Mouse (Mus musculus): ENCODE results near the gene Rbms3.

Gene Rbms3

DNA sequence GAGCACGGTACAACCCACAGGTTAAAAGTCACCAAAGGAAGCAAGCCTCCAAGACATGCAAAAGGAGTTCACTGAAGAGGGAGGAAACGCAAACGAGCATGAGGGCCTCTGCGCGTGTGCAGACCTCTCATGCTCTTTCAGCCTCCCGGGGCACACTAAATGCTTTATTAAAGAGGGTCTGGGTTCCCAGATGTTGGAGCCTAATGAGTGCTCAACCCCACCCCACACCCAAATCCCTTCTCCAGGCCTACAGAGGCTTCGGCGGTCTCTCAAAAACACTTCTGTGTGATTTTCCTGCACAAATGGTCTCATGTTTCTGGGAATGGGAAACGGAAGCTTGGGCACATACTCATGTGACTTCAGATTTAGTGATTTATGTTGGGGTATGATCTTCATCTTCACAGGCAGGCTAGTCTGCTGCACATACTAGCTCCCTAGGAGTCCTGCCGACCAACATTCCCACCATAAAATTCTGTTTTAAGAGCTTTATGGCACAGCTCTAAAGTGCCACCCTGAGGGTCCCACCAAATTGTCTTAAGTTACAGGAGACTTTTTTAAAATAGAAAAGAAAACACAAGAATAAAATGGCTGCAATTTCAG, 815.1 kb downstream of the Rbms3 start:
- DNase-seq, result no peak

DNA sequence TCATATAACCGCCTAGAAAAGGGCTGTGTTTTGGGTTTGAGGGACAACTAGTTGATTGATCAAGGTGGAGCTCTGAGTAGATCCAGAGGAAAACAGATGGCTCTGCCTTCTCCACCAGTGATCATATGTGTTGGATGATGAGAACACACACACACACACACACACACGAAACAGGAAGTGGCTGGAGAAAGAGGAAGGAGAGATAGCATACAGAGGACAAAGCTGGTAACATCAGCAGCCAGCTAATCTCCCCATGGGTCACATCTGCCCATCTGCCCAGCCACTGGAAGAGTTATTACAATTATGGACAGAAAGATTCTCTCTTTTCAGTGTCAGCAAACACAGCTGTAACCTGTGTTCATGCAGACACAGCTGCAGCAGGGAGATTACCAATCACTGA, 816.3 kb downstream of the Rbms3 start:
- DNase-seq, result no peak

- no peak for DNase-seq
Observed at GRCm38 (mm10) chr9:116809260-116809659, 820.5 kb downstream of the Rbms3 start.

- DNase-seq, result no peak
Observed at GRCm38 (mm10) chr9:116808401-116808800, 821.3 kb downstream of the Rbms3 start.

GRCm38 (mm10) chr9:116807166-116808081, 822.3 kb downstream of the Rbms3 start:
- DNase-seq, result no peak

DNA sequence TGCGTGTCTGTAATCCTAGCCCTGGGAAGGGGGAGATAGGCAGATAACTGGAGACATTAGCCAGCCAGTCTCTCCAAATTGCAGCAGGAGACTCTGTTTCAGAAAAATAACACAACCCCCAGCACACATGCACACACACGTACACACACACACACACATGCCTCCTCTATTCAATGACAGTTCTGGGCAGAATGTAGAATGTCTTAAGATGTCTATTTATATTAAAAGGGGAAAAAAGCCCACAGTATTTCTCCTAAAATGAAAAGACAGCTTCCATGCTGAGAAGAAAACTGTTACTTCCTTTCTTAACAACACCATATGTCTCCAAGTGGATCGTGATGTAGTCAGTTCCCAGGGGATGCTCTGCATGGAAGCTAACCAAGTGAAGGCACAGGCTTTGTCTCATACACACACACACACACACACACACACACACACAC, 826.4 kb downstream of the Rbms3 start:
- DNase-seq, result no peak

DNA sequence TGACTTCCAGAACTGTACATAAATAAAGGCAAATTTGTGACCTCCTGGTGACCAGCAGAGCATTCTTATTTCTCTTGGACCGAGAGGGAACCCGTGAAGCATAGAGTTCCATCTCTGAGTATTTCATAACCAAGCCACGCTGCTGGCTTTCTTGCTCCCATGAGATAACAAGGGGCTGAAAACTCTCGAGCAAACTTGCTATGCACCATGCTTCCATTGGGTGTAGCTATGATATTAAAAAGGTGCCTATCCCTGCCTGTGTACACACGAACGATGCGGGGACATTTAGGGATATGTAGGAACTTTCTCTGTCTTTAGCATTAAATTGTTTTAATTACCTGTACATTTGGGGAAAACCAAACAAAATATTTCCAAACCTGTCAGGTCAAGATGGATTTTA, 827.1 kb downstream of the Rbms3 start:
- no peak for DNase-seq

DNA sequence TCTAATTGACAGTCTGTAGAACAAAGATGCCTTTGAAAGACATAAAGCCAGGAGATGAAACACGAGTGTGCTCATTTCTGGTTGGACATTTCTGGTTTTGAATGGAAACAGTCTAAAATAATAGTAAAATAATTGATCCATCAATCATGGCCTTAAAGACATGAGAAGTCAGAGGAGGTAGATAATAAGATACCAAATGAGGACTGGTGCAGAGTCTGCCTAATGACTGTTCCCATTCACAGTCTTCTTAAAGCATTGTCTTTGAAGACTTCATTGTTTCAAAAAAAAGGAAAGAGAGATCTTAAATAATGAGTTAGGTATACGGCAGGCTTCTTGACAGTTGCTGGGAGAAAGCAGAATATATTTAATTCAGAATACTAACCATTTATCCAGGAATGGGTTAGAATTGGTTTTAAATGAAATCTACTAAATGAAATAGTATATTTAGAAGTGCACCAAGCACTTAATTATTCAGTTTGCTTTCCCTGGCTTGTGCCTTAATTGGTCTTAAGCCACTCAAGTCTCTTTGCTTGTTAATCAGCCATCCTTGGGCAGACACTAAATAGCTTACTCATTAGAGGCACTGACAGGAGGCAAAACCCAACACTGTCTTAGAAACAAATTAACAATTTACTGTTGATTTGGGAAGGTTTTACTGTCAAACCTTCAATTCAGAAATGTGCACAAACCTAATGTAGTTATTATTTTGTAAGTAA, 834.3 kb downstream of the Rbms3 start:
- DNase-seq, result no peak

- DNase-seq, result no peak
Observed at GRCm38 (mm10) chr9:116791850-116792249, 837.9 kb downstream of the Rbms3 start.

DNA sequence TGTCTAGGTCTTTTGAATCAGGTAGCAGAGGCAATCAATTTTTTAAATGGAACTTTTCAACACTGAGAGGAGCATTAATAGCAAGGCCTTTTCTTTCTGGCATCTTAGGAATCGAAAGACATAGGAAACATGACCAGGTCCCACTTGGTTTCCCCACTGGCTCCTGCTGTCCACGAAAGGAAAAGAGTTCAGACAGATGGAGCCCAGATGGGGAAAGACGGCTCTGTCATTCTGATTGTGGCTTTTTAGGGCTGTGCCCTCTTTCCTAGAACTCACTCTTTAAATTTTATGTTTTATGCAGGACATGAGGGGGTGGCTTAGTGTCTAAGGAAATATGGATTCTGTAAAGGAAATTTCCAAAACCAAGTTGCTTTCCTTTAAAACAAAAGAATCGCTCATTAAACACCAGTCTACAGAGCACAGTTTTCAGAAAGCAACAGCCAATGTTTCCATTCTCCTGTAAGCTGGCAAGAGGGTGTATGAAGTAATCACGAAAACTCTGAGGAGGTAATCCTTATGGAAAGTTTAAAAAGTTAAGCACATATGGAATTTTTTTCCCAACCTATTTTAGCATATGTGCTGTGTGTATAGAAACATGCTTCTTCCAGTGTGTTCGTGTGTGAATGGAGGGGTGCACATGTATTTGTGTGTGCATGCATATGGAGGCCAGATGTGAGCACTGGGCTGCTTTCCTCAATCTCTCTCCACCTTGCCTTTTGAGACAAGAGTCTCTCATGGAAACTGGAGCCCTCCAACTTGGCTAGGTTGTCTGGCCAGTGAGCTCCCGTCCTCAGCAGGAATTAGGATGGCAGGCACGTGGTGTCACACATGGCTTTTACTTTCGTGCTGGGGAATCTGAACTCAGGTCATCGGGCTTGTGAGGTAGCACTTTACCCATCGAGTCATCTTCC, 843.3 kb downstream of the Rbms3 start:
- DNase-seq, result no peak

GRCm38 (mm10) chr9:116771820-116772219, 857.9 kb downstream of the Rbms3 start:
- no peak for DNase-seq

GRCm38 (mm10) chr9:116769358-116770054, 860.2 kb downstream of the Rbms3 start:
- DNase-seq, result no peak

- no peak for DNase-seq
Observed at GRCm38 (mm10) chr9:116762395-116763025, 867.2 kb downstream of the Rbms3 start.

DNA sequence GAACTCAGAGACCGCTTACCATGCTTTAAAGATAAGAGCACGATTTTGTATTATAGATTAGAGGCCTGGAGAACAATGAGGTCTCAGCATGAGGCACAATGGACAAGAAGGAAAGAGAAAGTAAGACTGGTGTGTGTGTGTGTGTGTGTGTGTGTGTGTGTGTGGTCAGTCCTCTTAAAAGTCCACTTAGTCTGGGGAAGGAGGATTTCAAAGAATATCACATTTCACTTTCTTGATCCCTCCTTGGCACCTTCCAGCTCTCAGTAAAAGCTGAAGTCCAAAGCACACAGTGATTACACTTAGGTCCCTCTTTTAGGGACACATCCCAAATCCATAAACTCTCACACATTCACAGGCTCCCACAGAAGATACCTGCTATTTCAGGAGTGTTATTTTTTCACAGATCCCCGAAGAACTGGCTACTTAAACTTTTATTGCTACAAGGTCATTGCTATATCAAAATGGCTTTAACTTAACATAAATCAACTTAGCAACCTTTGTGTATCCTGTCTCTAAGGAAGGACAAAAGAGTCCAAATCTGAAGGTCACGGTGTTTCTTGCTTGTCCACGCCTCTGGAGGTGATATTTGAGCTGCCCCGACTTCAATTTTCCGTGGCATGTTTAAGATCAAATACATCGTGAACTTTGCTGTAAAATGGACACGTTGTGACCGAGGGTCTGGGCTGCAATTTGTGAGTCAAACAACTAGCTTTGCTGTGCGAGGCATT, 880.7 kb downstream of the Rbms3 start:
- no peak for DNase-seq

DNA sequence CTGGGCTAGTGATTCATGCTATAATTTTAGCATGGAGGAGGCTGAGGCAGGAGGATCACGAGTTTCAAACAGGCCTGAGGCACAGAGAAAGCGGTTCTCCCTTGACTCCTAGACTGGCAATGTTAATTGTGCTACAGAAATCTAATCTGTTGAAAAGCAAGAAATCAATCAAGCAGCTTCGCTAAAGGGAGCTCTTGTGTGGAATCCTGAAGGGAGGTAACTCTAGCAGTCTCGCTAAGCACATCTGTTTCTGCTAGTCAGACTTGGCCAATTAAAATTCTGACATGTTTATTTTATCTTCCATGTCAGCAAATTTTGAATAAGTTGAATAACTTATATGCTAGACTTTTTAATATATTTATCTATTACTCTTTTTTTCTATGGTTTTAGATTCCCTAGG, 881.4 kb downstream of the Rbms3 start:
- no peak for DNase-seq

GRCm38 (mm10) chr9:116746871-116747270, 882.8 kb downstream of the Rbms3 start:
- no peak for DNase-seq

DNA sequence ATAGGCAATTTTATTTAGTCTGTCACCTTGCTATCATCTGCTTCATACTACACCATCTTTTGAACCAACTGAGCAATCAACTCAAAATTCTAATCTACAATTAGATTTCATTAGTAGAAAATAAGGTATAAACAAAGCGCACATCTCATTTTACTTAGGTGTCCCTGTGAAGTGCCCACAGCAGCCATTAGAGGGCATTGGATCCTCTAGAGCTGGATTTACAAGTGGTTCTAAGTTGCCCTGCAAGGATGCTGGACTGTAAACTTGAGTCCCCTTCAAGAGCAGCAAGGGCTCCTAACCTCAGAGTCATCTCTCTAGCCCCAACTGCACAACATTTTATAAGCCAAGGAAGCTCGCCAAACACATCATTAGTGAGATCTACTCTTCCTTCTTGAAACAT, 891.9 kb downstream of the Rbms3 start:
- no peak for DNase-seq

DNA sequence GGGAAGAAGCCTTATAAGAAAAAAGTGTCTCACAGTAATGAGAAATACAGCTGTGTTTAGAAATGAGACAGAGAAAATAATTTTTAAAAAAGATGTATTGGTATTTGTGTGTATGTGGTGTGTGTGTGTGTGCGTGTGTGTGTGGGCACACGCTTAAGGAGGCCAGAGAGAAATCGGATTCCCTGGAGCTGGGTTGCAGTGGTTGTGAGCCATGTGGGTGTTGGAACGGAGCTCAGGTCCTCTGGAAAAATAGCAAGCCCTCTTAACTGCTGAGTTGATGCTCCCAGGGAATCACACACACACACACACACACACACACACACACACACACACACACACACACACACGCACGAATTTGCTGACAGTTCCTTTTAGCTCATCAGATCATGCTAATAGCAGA, 900.5 kb downstream of the Rbms3 start:
- DNase-seq, result no peak

- DNase-seq, result no peak
Observed at GRCm38 (mm10) chr9:116728655-116729054, 901.1 kb downstream of the Rbms3 start.

DNA sequence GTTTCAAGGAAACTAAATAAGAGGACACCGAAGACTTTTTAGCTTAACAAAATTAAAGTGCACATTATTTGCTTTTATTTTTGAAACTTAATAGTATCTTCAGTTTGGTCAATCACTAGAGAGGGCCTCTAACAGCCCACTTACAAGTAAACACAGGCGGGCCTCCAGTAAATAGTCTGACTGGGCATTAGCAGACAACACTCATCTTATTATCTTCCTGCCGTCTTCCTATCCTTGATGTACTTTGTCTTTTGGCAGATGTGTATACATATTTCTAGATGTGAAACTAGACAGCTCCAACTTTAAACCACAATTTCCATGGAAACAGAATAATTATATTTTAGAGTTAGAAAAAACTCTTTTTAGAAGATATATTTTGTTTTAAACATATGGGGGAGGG, 901.6 kb downstream of the Rbms3 start:
- no peak for DNase-seq

DNA sequence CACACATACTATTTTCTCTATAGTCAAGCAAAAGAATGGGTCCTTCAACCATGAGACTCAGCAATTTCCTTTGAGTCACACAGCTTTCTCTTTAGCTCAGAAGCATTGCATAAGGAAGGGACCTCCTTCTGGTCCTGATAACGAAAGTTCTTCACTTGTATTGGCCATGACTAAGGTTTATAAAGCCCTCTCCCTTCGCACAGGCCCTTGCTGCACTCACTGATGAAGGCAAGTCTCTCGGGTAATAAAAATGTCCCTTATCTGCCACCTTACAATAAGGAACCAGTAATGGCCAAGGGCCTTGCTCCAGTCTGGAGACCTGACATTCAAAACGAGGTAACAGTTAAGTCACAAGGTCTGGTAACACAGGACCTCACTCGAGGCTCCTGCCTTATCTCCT, 905.1 kb downstream of the Rbms3 start:
- DNase-seq, result no peak
